Mouse (Mus musculus): Measurements from ENCODE around the gene Mdga2.

GRCm38 (mm10) chr12:67153077-67153476, 69.3 kb downstream of the Mdga2 start:
- TF ChIP-seq CTCF (IDR thresholded peaks at IDR 0.05; ENCODE audit: control insufficient read depth, insufficient read depth, insufficient read length): no peak
- TF ChIP-seq MAX (IDR thresholded peaks at IDR 0.05): no peak
- TF ChIP-seq CEBPB (IDR thresholded peaks at IDR 0.05; ENCODE audit: low read depth): no peak
